Mouse (Mus musculus) MEL (cell line): Measurements from ENCODE around the gene Stx1a.

Source experiments
- CTCF ChIP-seq, 3 experiments: IDR thresholded peaks in 2 of 3; conservative IDR thresholded peaks in 1 of 3; 2 replicates each; pipeline ENCODE4 v1.5.1; 2011 to 2012; ENCODE audit warnings: low read length in 3 of 3, low read depth in 2 of 3, mild to moderate bottlenecking in 2 of 3, improper control_type of control experiment in 1 of 3, inconsistent platforms in 1 of 3, mixed read lengths in 1 of 3, moderate library complexity in 1 of 3; ENCODE audit not compliant: control insufficient read depth in 1 of 3, insufficient read depth in 1 of 3, poor library complexity in 1 of 3, severe bottlenecking in 1 of 3
- E2F4 ChIP-seq: IDR thresholded peaks from 2 replicates; pipeline ENCODE4 v1.6.1; 2011; ENCODE audit warnings: low read depth, low read length, improper control_type of control experiment, borderline replicate concordance
- EP300 ChIP-seq, 2 experiments: IDR thresholded peaks; 2 replicates each; pipeline ENCODE4 v1.6.1; 2011; ENCODE audit warnings: improper control_type of control experiment in 2 of 2, low read length in 2 of 2, low read depth in 1 of 2, mild to moderate bottlenecking in 1 of 2
- GATA1 ChIP-seq: IDR thresholded peaks from 2 replicates; pipeline ENCODE4 v1.6.1; 2011; ENCODE audit warnings: low read depth, low read length, improper control_type of control experiment
- JUND ChIP-seq: IDR thresholded peaks from 2 replicates; pipeline ENCODE4 v1.6.1; 2011; ENCODE audit warnings: low read depth, mild to moderate bottlenecking, improper control_type of control experiment, low read length
- MAX ChIP-seq: IDR thresholded peaks from 2 replicates; pipeline ENCODE4 v1.6.1; 2011; ENCODE audit warnings: low read length, improper control_type of control experiment
- MAZ ChIP-seq: IDR thresholded peaks from 2 replicates; pipeline ENCODE4 v1.6.1; 2012; ENCODE audit warnings: low read depth, mild to moderate bottlenecking, inconsistent platforms, low read length, improper control_type of control experiment
- MEF2A ChIP-seq: IDR thresholded peaks from 2 replicates; pipeline ENCODE4 v1.6.1; 2014; ENCODE audit warnings: low read depth, mild to moderate bottlenecking, inconsistent platforms, low read length, improper control_type of control experiment; ENCODE audit not compliant: poor library complexity, insufficient replicate concordance, severe bottlenecking; ENCODE audit errors: extremely low read depth
- MYB ChIP-seq: IDR thresholded peaks from 2 replicates; pipeline ENCODE4 v1.6.1; 2011; ENCODE audit warnings: mild to moderate bottlenecking, low read depth, low read length, improper control_type of control experiment
- POLR2A ChIP-seq, 2 experiments: IDR thresholded peaks; 2 replicates each; pipeline ENCODE4 v1.6.1; 2011 to 2012; ENCODE audit warnings: low read length in 2 of 2, mild to moderate bottlenecking in 2 of 2, control low read depth in 1 of 2, improper control_type of control experiment in 1 of 2, low read depth in 1 of 2, moderate library complexity in 1 of 2; ENCODE audit not compliant: control insufficient read depth in 1 of 2, insufficient read depth in 1 of 2, poor library complexity in 1 of 2
- POLR2AphosphoS5 ChIP-seq: IDR thresholded peaks from 2 replicates; pipeline ENCODE4 v1.6.1; 2012; ENCODE audit warnings: low read depth, borderline replicate concordance, mild to moderate bottlenecking, inconsistent platforms, low read length, moderate library complexity, mixed read lengths
- TAL1 ChIP-seq: IDR thresholded peaks from 2 replicates; pipeline ENCODE4 v1.6.1; 2012; ENCODE audit warnings: mild to moderate bottlenecking, inconsistent platforms, low read length, moderate library complexity, mixed read lengths
- ZKSCAN1 ChIP-seq: IDR thresholded peaks from 2 replicates; pipeline ENCODE4 v1.6.1; 2012; ENCODE audit warnings: low read depth, mild to moderate bottlenecking, inconsistent platforms, low read length, improper control_type of control experiment, moderate library complexity
- ZNF384 ChIP-seq: IDR thresholded peaks from 2 replicates; pipeline ENCODE4 v1.6.1; 2012; ENCODE audit warnings: low read depth, mild to moderate bottlenecking, inconsistent platforms, low read length, improper control_type of control experiment

- no peak for TF ChIP-seq POLR2AphosphoS5
- TF ChIP-seq POLR2A (IDR thresholded peaks at IDR 0.05; ENCODE audit: control insufficient read depth in 1 of 2, insufficient read depth in 1 of 2, low read depth in 1 of 2, low read length in 2 of 2, poor library complexity in 1 of 2), result no peak
- no peak for TF ChIP-seq CTCF (IDR thresholded peaks at IDR 0.05 in 2 of 3, conservative IDR thresholded peaks at IDR 0.05 in 1 of 3; ENCODE audit: control insufficient read depth in 1 of 3, insufficient read depth in 1 of 3, low read depth in 2 of 3, low read length in 3 of 3, poor library complexity in 1 of 3, severe bottlenecking in 1 of 3)
- no peak for TF ChIP-seq ZKSCAN1
- peak; percentile 62 to 85 for TF ChIP-seq EP300 (IDR thresholded peaks at IDR 0.05; ENCODE audit: low read depth in 1 of 2, low read length in 2 of 2)
- peak; percentile 47; the same call in 1 of the 2 replicates for TF ChIP-seq GATA1
- TF ChIP-seq MAX, result no peak
- TF ChIP-seq E2F4, result no peak
- no peak for TF ChIP-seq MYB
- TF ChIP-seq MAZ, result 0 out of 2 replicates have a peak, but pooled peaks have one; percentile 11
- TF ChIP-seq JUND, result no peak
- no peak for TF ChIP-seq ZNF384
- peak; percentile 40 for TF ChIP-seq TAL1
- no peak for TF ChIP-seq MEF2A
Observed at GRCm38 (mm10) chr5:135029007-135029854, 5.9 kb downstream of the Stx1a start.
